Mouse (Mus musculus) right cerebral cortex, postnatal 4 days (tissue): ENCODE measurements at regions not wholly inside any gene's neighbourhood (a gene's known extent, or its start where the extent isn't known, plus 50 kb on each side); places are given as distances from the start of the nearest gene placed in this dataset.
A peak's percentile ranks its signal among the peaks of the same experiment; 100 is the strongest.

Experiments
- DNase-seq: peaks from one replicate; pipeline ENCODE4 v3.0.0-alpha.2; 2022

GRCm38 (mm10) chr6:123930951-123931350, 77.7 kb upstream of the Vmn2r25 start:
- peak; percentile 47 for DNase-seq

GRCm38 (mm10) chr6:123937930-123938329, 84.7 kb upstream of the Vmn2r25 start:
- DNase-seq: no peak

GRCm38 (mm10) chr6:123961321-123961720, 63.0 kb upstream of the Vmn2r26 start:
- DNase-seq: no peak

GRCm38 (mm10) chr6:123971180-123971579, 53.2 kb upstream of the Vmn2r26 start:
- no peak for DNase-seq
